Mouse (Mus musculus) E14TG2a.4 (cell line): ENCODE measurements at regions not wholly inside any gene's neighbourhood (a gene's known extent, or its start where the extent isn't known, plus 50 kb on each side); places are given as distances from the start of the nearest gene placed in this dataset.
"Not testable (repeated sequence)": the region's sequence is repeated elsewhere in the genome, so short reads cannot be mapped to it uniquely, and the experiment has no call there.

Experiments used
- H3K27me3 ChIP-seq: 2 replicates; pipeline ENCODE4 v1.6.1; 2014; ENCODE audit warnings: low read length, control low read depth; ENCODE audit not compliant: insufficient read depth
- H3K36me3 ChIP-seq: 2 replicates; pipeline ENCODE4 v1.6.1; 2014; ENCODE audit warnings: low read length, control low read depth; ENCODE audit not compliant: insufficient read depth
- H3K4me1 ChIP-seq: replicated peaks from 2 replicates; pipeline ENCODE4 v1.6.1; 2014; ENCODE audit warnings: low read depth, low read length, control low read depth
- H3K4me3 ChIP-seq: replicated peaks from 2 replicates; pipeline ENCODE4 v1.5.1; 2014; ENCODE audit warnings: mild to moderate bottlenecking, low read length
- H3K9me3 ChIP-seq: 2 replicates; pipeline ENCODE4 v1.6.1; 2014; ENCODE audit warnings: low read length, control low read depth
- CTCF ChIP-seq: conservative IDR thresholded peaks from 2 replicates; pipeline ENCODE4 v1.5.1; 2014; ENCODE audit warnings: low read length
- NANOG ChIP-seq: IDR thresholded peaks from 2 replicates; pipeline ENCODE4 v1.6.1; 2014; ENCODE audit warnings: borderline replicate concordance, low read length, mixed read lengths
- POU5F1 ChIP-seq: IDR thresholded peaks from 2 replicates; pipeline ENCODE4 v1.6.1; 2014; ENCODE audit warnings: low read length, borderline replicate concordance

- no peaks in the 10 kb centered on the region for H3K36me3 ChIP-seq
Observed at GRCm38 (mm10) chr5:118483532-118483931, 76.9 kb upstream of the Med13l start.

GRCm38 (mm10) chr5:118485191-118485590 lies 75.3 kb upstream of the Med13l start:
- H3K4me3 ChIP-seq: no peak overlapping the region
- no peaks in the 10 kb centered on the region for H3K9me3 ChIP-seq
- TF ChIP-seq CTCF (no peak), POU5F1 (no peak), NANOG (no peak)
- H3K36me3 ChIP-seq: no peaks in the 10 kb centered on the region
- no peaks in the 10 kb centered on the region for H3K27me3 ChIP-seq
- H3K4me1 ChIP-seq: peaks cover 81% of the 10 kb centered on the region

More at GRCm38 (mm10) chr5:118483532-118483931, 76.9 kb upstream of the Med13l start:
- H3K4me1 ChIP-seq: peaks cover 85% of the 10 kb centered on the region
- H3K9me3 ChIP-seq: no peaks in the 10 kb centered on the region
- H3K27me3 ChIP-seq: no peaks in the 10 kb centered on the region
- peak overlapping the region; percentile 53 for H3K4me3 ChIP-seq
- TF ChIP-seq NANOG: no peak
- no peak for TF ChIP-seq POU5F1
- no peak for TF ChIP-seq CTCF

- not testable (repeated sequence) for H3K27me3 ChIP-seq, H3K4me3 ChIP-seq, H3K9me3 ChIP-seq, H3K36me3 ChIP-seq
- peaks cover 71% of the 10 kb centered on the region for H3K4me1 ChIP-seq
Observed at GRCm38 (mm10) chr5:118492522-118492921, 68.0 kb upstream of the Med13l start.

- 0 out of 2 replicates have a peak overlapping the region, but pooled peaks have one; percentile 5 for H3K4me3 ChIP-seq
Observed at GRCm38 (mm10) chr5:118494649-118495477, 65.6 kb upstream of the Med13l start.

GRCm38 (mm10) chr5:118495478-118495760 lies 65.1 kb upstream of the Med13l start:
- TF ChIP-seq CTCF (no peak), NANOG (no peak), POU5F1 (no peak)
- H3K36me3 ChIP-seq: no peaks in the 10 kb centered on the region
- no peak overlapping the region for H3K4me3 ChIP-seq
- H3K4me1 ChIP-seq: peaks cover 81% of the 10 kb centered on the region
- no peaks in the 10 kb centered on the region for H3K27me3 ChIP-seq
- H3K9me3 ChIP-seq: peaks cover 9% of the 10 kb centered on the region

More at GRCm38 (mm10) chr5:118494649-118495477, 65.6 kb upstream of the Med13l start:
- Histone ChIP-seq H3K4me1 (peaks cover 76% of the 10 kb centered on the region), H3K9me3 (peaks cover 9% of the 10 kb centered on the region), H3K27me3 (no peaks in the 10 kb centered on the region), H3K36me3 (no peaks in the 10 kb centered on the region)
- no peak for TF ChIP-seq CTCF
- no peak for TF ChIP-seq NANOG
- TF ChIP-seq POU5F1: no peak

GRCm38 (mm10) chr5:118501624-118502023 lies 58.9 kb upstream of the Med13l start:
- peak overlapping the region; percentile 49 for H3K4me3 ChIP-seq
- TF ChIP-seq NANOG (peak; percentile 54; the same call in 1 of the 2 replicates), POU5F1 (no peak), CTCF (no peak)
- peaks cover 85% of the 10 kb centered on the region for H3K4me1 ChIP-seq
- H3K9me3 ChIP-seq: no peaks in the 10 kb centered on the region
- no peaks in the 10 kb centered on the region for H3K27me3 ChIP-seq
- H3K36me3 ChIP-seq: no peaks in the 10 kb centered on the region

GRCm38 (mm10) chr5:118502991-118503390 lies 57.5 kb upstream of the Med13l start:
- TF ChIP-seq POU5F1 (no peak), NANOG (no peak), CTCF (no peak)
- Histone ChIP-seq H3K36me3 (no peaks in the 10 kb centered on the region), H3K9me3 (no peaks in the 10 kb centered on the region), H3K4me1 (peaks cover 76% of the 10 kb centered on the region), H3K27me3 (no peaks in the 10 kb centered on the region), H3K4me3 (peak overlapping the region; percentile 49)

- Histone ChIP-seq H3K9me3 (no peaks in the 10 kb centered on the region), H3K27me3 (no peaks in the 10 kb centered on the region), H3K4me1 (peaks cover 77% of the 10 kb centered on the region), H3K4me3 (peak overlapping the region; percentile 35; the same call in 1 of the 2 replicates), H3K36me3 (no peaks in the 10 kb centered on the region)
- no peak for TF ChIP-seq POU5F1
- TF ChIP-seq NANOG: no peak
- TF ChIP-seq CTCF: no peak
Observed at GRCm38 (mm10) chr5:118504170-118504569, 56.3 kb upstream of the Med13l start.

GRCm38 (mm10) chr5:118504926-118505325 lies 55.6 kb upstream of the Med13l start:
- Histone ChIP-seq H3K9me3 (no peaks in the 10 kb centered on the region), H3K36me3 (no peaks in the 10 kb centered on the region), H3K4me3 (peak overlapping the region; percentile 35), H3K27me3 (no peaks in the 10 kb centered on the region), H3K4me1 (peaks cover 77% of the 10 kb centered on the region)
- TF ChIP-seq NANOG (no peak), POU5F1 (no peak), CTCF (no peak)
